Mouse (Mus musculus) kidney, adult 10 weeks (tissue): Measurements from ENCODE around the gene Itih4. TPM values are rescaled to one million over a fixed set of nuclear protein-coding genes. Genes with fewer than 3 reads are reported as not detected.

ENCODE experiments used
- polyA plus RNA-seq: library from polyadenylated mRNA; stranded (reverse); fragments of 350-450 nt; fragmentation: Illumina TruSeq; extraction: RNeasy Lipid Tissue Mini Kit (QIAGEN cat#74804); gene quantifications from one replicate; pipeline ENCODE4 v1.2.3, GENCODE M21; 2014; ENCODE audit warnings: low read depth, low replicate concordance

The Itih4 gene
- polyA plus RNA-seq = not detected

DNA sequence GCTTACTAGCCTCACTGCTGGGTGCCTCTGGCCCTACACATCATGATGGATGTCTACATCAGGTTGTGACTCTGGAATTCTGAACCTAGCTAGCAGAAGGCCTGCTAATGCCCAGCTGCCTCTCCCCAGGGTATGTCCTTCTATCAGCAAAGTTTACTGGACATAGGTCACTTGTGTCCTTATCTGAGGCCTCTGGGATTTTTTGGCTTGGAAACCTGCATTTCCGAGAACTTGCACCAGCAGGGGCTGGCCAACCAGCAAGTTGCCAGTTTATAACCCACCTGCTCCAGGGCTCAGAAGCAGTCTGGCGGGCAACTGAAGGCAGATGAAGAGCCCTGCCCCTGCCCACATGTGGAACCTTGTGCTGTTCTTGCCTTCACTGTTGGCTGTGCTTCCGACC lies at the start of gene Itih4:
Gene Itih4, plus strand, starts transcription at position 273 of the 400 bp plus-strand sequence.

DNA sequence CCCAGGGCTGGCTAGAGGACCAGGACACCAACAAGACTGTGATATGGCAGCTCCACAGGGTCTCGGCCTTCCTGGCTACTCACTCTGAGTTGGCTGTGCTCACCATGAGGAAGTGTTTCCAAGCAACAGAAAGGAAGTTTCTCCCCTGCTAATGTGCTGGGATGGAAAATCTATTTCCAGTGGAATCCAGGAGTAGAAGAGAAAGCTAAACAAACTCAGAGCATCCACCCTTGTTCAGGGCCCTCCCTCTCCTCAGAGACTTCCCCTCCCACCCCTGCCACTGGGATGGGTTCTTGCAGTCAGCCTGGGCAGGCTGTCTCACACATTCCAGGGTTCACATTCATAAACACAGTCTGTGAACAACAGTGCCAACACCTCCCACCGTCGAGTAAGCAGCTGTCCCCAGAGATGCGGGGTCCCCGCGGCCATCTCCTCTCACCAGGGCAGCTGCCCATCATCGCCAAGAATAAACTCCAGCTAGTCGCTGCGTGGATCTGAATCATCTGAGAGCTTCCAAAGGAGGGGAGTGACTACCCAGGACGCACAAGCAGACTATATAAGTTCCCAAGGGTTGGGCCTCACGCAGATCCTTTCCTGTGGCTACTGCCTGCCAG lies 7.2 kb upstream of the Itih4 start, which contains the start of gene Mustn1:
Gene Mustn1, plus strand, starts transcription at position 243 of the 614 bp plus-strand sequence.

DNA sequence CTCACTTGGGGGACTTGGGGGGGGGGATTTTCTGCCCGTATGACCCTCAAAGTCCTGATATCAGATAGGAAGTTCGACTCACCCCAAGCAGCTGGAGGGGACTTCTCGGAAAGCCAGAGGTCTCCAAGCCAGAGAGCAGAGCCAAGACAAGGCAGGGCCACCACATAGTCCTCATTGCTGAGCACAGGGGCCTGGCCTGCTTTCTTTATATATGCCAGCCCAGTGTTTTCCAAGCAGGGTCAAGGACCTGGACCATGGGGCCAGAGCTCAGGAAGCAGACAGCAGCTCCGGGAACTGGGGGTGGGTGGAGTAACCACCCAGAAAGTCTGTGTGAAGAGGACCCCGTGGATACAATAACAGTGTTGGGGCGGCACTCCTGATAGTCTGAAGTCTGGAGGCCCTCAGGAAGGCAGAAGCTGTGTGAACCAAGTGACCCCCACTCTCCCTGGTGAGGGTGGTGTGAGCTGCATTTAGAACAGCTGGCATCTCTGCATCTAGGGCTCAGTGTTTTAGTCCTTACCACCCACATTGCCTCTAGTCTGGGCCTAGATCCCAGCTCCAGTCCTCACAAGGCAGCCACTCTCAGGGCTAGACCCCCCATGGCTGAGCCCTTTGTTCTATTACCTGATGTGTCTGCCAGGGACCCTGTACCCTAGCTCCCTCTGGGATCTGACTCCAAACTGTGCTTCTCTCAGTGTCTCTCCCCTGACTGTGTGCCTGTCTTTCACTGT lies 37.3 kb downstream of the Itih4 start, which contains the start of gene Itih3:
Gene Itih3, minus strand, starts transcription at position 386 of the 731 bp plus-strand sequence.

DNA sequence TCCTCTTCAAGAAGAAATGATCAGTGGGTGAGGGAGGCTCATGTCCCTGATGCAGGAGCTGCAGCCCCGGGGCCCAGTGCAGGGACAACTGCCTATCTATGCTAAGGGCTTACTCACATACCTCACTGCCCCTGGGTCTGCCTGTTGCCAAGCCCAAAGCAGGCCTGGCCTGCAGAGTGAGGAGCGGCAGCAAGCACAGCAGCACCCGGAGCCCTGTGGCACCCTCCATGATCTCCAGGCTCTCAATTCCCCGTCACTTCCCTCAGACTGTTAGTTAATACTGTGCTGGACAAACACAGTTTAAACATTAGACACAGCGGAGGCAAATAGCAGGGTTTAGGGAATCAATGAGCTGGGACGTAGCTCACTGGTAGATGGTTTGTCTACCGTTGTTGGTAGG lies 56.8 kb downstream of the Itih4 start, which contains the start of gene Itih1:
Gene Itih1, minus strand, starts transcription at position 252 of the 400 bp plus-strand sequence.

DNA sequence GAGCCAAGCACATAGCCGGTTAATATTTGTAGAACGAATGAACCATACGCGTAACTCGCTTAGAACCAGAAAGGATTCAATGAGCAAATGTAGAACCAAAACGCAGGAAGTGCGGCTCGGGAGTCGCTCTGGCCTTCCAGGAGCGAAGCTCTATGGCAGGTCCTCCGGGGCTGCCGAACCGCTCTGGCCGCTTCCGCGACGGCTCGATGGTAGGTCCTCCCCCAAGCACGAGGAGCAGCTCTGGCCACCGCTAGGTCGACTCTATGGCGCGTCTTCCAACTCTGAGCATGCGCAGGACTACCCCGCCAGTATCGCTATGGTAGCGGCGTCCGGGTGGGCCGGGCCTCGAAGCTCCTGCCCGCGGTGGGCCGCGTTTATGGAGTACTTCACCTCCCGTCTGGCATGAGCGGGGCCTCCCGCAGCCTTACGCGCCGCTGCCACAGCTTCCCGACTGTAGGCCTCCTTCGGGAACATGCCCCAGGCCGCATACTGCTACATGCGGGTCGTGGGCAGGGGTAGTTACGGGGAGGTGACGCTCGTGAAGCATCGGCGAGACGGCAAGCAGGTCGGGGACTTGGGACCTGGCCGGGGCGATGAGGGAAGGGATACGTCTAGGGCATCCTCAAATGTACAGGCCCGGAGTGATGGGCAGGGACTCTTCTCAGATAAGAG lies 65.0 kb downstream of the Itih4 start, which contains the start of gene Nek4:
Gene Nek4, plus strand, starts transcription at position 224 of the 672 bp plus-strand sequence.

Other genes starting within 250 kb of the Itih4 start
- gene Rft1, start 232.1 kb upstream of the Itih4 start, polyA plus RNA-seq = 13.5 TPM
- 13.5 TPM for gene Sfmbt1, start 171.6 kb upstream of the Itih4 start, polyA plus RNA-seq
- 2.3 TPM for gene Tmem110, start 60.9 kb upstream of the Itih4 start, polyA plus RNA-seq
- gene Mustn1, start 7.3 kb upstream of the Itih4 start, polyA plus RNA-seq = 1.3 TPM
- 0.53 TPM for gene Itih3, start 37.3 kb downstream of the Itih4 start, polyA plus RNA-seq
- gene Itih1, start 56.8 kb downstream of the Itih4 start, polyA plus RNA-seq = 0.12 TPM
- gene Nek4, start 64.9 kb downstream of the Itih4 start, polyA plus RNA-seq = 20.6 TPM
- 76.0 TPM for gene Glt8d1, start 114.9 kb downstream of the Itih4 start, polyA plus RNA-seq
- gene Spcs1, start 115.2 kb downstream of the Itih4 start, polyA plus RNA-seq = 429 TPM
- gene Pbrm1, start 132.7 kb downstream of the Itih4 start, polyA plus RNA-seq = 62.8 TPM
- 90.1 TPM for gene Gnl3, start 132.7 kb downstream of the Itih4 start, polyA plus RNA-seq
- gene Smim4, start 242.5 kb downstream of the Itih4 start, polyA plus RNA-seq = 24.4 TPM
- gene Nt5dc2, start 244.6 kb downstream of the Itih4 start, polyA plus RNA-seq = 1.1 TPM